Mouse (Mus musculus): ENCODE measurements around the gene Nup54. TPM values are rescaled to one million over a fixed set of nuclear protein-coding genes. Genes with fewer than 3 reads are reported as not detected.

The Nup54 gene
- polyA plus RNA-seq, 1 experiment from 2014 or later: 62.2 TPM

DNA sequence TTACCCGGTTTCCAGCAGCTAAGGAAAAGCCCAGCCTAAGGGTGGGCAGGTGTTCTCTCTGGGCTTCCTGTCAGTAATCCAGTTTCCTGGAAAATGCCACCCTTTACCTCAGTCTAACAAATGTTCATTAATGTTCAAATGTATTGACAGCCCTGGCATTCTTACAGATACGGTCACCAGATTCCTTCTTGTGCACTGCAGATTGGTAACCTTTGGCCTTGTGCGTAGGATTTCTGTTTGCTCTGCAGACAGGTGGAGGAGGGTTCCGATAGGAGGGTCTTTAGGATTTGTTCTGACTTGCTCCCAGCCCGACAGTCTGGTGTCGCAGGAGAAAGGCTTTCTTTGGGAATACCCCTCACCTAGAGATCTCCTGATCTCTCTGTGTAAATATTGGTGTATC lies 68.5 kb downstream of the Nup54 start:
- no peak overlapping the region for H3K4me3 ChIP-seq (ENCODE audit: low read length)
- H3K9me3 ChIP-seq (ENCODE audit: control insufficient read depth, low read length): no peaks in the 10 kb centered on the region
- no peaks in the 10 kb centered on the region for H3K4me1 ChIP-seq (ENCODE audit: control insufficient read depth, insufficient read depth, low read length)
- H3K27ac ChIP-seq (ENCODE audit: low read depth, low read length): no peak overlapping the region
- H3K9ac ChIP-seq (ENCODE audit: low read depth, low read length): no peak overlapping the region
- 39% methylated on average over 6 of the region's 6 CpGs for WGBS
- H3K27me3 ChIP-seq (ENCODE audit: control insufficient read depth, insufficient read depth, low read length): no peaks in the 10 kb centered on the region
- no peaks in the 10 kb centered on the region for H3K36me3 ChIP-seq (ENCODE audit: control insufficient read depth, insufficient read depth, low read length)
- no peak for ATAC-seq (ENCODE audit: low FRiP score, low TSS enrichment)
- H3K4me2 ChIP-seq (replicated peaks; ENCODE audit: low read depth, low read length): no peak overlapping the region

Small RNA genes within 50 kb of the gene (microRNA-seq; reads per million reads assigned to microRNA genes)
- not detected for gene Mir6415

Other genes starting within 250 kb of the Nup54 start
- gene U90926, start 219.8 kb downstream of the Nup54 start, polyA plus RNA-seq (2014; fragmentation: Nextera tagmentation; extraction: Ambion mirVana): not detected in 2 replicates
- gene Ppef2, start 178.9 kb downstream of the Nup54 start, polyA plus RNA-seq (2014; fragmentation: Nextera tagmentation; extraction: Ambion mirVana): 0.31 TPM in 1 of 2 replicates, not detected in the other
- gene Naaa, start 157.0 kb downstream of the Nup54 start, polyA plus RNA-seq (2014; fragmentation: Nextera tagmentation; extraction: Ambion mirVana): 18.6 and 22.9 TPM in 2 replicates
- 48.3 and 62.6 TPM in 2 replicates for gene Sdad1, start 124.7 kb downstream of the Nup54 start, polyA plus RNA-seq (2014; fragmentation: Nextera tagmentation; extraction: Ambion mirVana)
- not detected in 2 replicates for gene Cxcl9, start 107.1 kb downstream of the Nup54 start, polyA plus RNA-seq (2014; fragmentation: Nextera tagmentation; extraction: Ambion mirVana)
- gene Art3, start 103.4 kb downstream of the Nup54 start, polyA plus RNA-seq (2014; fragmentation: Nextera tagmentation; extraction: Ambion mirVana): 1.7 and 3.1 TPM in 2 replicates
- 0.84 and 1.0 TPM in 2 replicates for gene Cxcl10, start 86.3 kb downstream of the Nup54 start, polyA plus RNA-seq (2014; fragmentation: Nextera tagmentation; extraction: Ambion mirVana)
- gene Scarb2, start 71.6 kb upstream of the Nup54 start, polyA plus RNA-seq (2014; fragmentation: Nextera tagmentation; extraction: Ambion mirVana): 5.7 and 7.1 TPM in 2 replicates
- gene Fam47e, start 119.8 kb upstream of the Nup54 start, polyA plus RNA-seq (2014; fragmentation: Nextera tagmentation; extraction: Ambion mirVana): not detected in 2 replicates
- 16.1 and 22.4 TPM in 2 replicates for gene Stbd1, start 167.8 kb upstream of the Nup54 start, polyA plus RNA-seq (2014; fragmentation: Nextera tagmentation; extraction: Ambion mirVana)
- 0.64 and 1.1 TPM in 2 replicates for gene Ccdc158, start 240.1 kb upstream of the Nup54 start, polyA plus RNA-seq (2014; fragmentation: Nextera tagmentation; extraction: Ambion mirVana)
- 10.3 and 16.0 TPM in 2 replicates for gene Shroom3, start 248.2 kb upstream of the Nup54 start, polyA plus RNA-seq (2014; fragmentation: Nextera tagmentation; extraction: Ambion mirVana)